Mouse (Mus musculus) embryonic facial prominence, embryonic 12.5 days (tissue): ENCODE results near the gene Stom. TPM values are rescaled to one million over a fixed set of nuclear protein-coding genes. Genes with fewer than 3 reads are reported as not detected.

Source experiments
- ATAC-seq: fragments of 200-750 bp; cut with Nextera tagmentation; 2 replicates; pipeline ENCODE4 v1.8.0; 2017; ENCODE audit not compliant: insufficient number of reproducible peaks, insufficient read depth, low FRiP score, low TSS enrichment
- H3K27ac ChIP-seq: fragments of 300-500 bp; sonication (generic); 2 replicates; pipeline ENCODE4 v1.5.1; 2016; ENCODE audit warnings: mild to moderate bottlenecking
- H3K27me3 ChIP-seq: fragments of 300-500 bp; sonication (generic); 2 replicates; pipeline ENCODE4 v1.6.1; 2016; ENCODE audit warnings: mild to moderate bottlenecking, moderate library complexity
- H3K36me3 ChIP-seq: fragments of 300-500 bp; sonication (generic); 2 replicates; pipeline ENCODE4 v1.6.1; 2016; ENCODE audit warnings: mild to moderate bottlenecking
- H3K4me1 ChIP-seq: fragments of 300-500 bp; sonication (generic); 2 replicates; pipeline ENCODE4 v1.6.1; 2016
- H3K4me2 ChIP-seq: fragments of 300-500 bp; sonication (generic); replicated peaks from 2 replicates; pipeline ENCODE4 v1.6.1; 2016; ENCODE audit warnings: mild to moderate bottlenecking, moderate library complexity
- H3K4me3 ChIP-seq: fragments of 300-500 bp; sonication (generic); 2 replicates; pipeline ENCODE4 v1.5.1; 2016; ENCODE audit warnings: mild to moderate bottlenecking
- H3K9ac ChIP-seq: fragments of 300-500 bp; sonication (generic); 2 replicates; pipeline ENCODE4 v1.6.1; 2016; ENCODE audit warnings: mild to moderate bottlenecking, moderate library complexity
- H3K9me3 ChIP-seq: fragments of 300-500 bp; sonication (generic); 2 replicates; pipeline ENCODE4 v1.6.1; 2016; ENCODE audit warnings: mild to moderate bottlenecking, moderate library complexity
- WGBS: fragments of 180-500 bp; shearing (Covaris S2); methylation state at CpG from one replicate; pipeline ENCODE4 v1.1.7; 2016; 5-methylcytosine and 5-hydroxymethylcytosine counted together
- polyA plus RNA-seq: library from polyadenylated mRNA; unstranded; fragments of >200 nt; fragmentation: Nextera tagmentation; extraction: Ambion mirVana; gene quantifications from 2 replicates; pipeline ENCODE4 v1.2.1, GENCODE M21; 2016

Gene Stom
- polyA plus RNA-seq = 24.1 and 25.2 TPM in 2 replicates

DNA sequence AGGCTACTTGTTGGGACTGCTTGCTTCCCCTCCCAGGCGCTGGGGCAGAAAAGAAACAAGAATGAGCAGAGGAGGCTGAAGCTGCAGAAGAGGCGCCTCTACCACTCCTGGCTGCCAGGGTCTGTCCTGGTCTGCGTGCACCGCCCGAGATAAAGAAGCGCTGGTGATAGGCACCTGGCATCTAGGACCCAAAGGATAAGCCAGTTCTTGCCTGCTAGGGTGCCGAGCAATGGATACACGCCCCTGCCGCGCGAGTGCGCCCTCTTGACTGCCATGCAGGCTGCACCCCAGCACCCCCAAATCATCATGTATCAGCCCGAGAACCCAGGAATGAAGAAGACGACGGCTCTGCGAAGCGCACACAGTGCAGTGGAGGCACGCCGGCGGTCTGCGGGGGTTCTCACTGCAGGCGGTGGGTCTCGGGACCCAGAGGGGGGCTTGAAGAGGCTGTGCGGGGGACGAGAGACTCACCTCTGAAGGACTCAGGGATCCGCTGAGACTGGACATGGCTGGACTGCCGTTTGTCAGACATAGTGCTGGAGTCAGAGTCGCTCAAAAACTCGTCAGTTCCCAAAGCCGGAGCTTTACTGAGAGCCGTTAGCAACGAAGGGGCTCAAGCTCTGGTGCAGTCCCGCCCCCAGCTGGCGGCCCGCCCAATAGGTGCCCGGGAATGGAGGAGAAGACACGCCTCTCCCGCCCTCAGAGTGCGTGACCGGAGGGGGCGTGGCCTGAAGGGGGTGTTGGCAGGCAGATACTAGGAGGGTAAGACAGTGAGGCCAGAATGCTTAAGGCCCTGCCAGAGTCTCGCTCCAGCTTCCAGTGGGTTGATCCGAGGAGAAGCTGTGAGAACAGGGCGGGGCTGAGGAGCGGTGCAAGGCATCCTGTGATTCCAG lies at the start of gene Stom:
TSS of gene Stom (minus strand) at position 589 of the 893 bp plus-strand sequence.
- peak within 1 kb of the TSS; percentile 71 for H3K4me3 ChIP-seq
- peak within 1 kb of the TSS; percentile 86 for H3K27ac ChIP-seq
- H3K36me3 ChIP-seq = no peaks in the 10 kb centered on the region
- H3K27me3 ChIP-seq = no peaks in the 10 kb centered on the region
- peak within 1 kb of the TSS; percentile 98 for H3K4me2 ChIP-seq
- peak within 1 kb of the TSS; percentile 68 for H3K9ac ChIP-seq
- H3K9me3 ChIP-seq = no peaks in the 10 kb centered on the region
- peak; percentile 97 for ATAC-seq
- peaks cover 18% of the 10 kb centered on the region for H3K4me1 ChIP-seq
- WGBS = under 1% methylated on average over 45 of the region's 45 CpGs

DNA sequence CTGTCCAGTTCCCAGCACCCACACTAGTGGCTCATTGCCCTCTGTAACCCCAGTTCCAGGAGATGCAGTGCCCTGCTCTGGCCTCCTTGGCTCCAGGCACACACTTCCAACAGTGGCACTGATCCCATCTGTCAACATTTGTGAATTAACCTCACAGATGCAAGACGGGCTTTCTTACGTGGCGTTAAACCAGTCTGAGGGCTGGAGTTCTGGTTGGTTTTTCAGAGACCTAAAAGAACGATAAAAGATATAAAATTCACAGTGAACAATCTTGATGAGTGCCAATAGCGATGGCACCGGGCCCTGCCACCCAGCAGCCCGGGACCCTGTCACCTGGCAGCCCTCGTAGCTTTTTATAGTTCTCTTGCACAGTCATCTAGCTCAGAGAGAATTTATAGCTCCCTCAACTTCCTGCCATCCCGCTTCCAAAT lies 48.7 kb upstream of the Stom start:
- ATAC-seq = no peak
- 85% methylated on average over 9 of the region's 9 CpGs for WGBS
- Histone ChIP-seq H3K4me3 (no peak overlapping the region), H3K27ac (no peak overlapping the region), H3K9me3 (0 out of 2 replicates have a peak, but pooled peaks cover 5% of the 10 kb centered on the region), H3K4me1 (no peaks in the 10 kb centered on the region), H3K4me2 (no peak overlapping the region), H3K36me3 (no peaks in the 10 kb centered on the region), H3K9ac (no peak overlapping the region), H3K27me3 (no peaks in the 10 kb centered on the region)

DNA sequence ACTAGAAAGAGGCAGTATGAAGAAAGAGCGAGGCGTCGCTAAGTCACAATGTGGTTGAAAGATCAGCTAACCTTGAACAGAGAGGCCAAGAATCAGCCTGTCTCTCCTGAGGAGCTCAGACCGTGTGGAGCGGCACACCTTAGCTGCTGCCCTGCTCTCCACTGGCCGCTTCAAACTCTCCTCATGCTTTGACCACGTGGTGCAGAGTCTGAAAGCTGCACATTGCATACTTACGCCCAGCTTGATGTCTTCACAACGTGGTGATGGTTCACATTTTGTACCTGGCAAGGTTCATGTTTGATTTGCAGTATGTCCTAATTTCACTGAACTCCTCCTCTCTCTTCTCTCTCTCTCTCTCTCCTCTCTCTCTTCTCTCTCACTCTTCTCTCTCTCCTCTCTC lies 42.5 kb upstream of the Stom start:
- WGBS = 69% methylated on average over 9 of the region's 9 CpGs
- H3K9ac ChIP-seq = no peak overlapping the region

DNA sequence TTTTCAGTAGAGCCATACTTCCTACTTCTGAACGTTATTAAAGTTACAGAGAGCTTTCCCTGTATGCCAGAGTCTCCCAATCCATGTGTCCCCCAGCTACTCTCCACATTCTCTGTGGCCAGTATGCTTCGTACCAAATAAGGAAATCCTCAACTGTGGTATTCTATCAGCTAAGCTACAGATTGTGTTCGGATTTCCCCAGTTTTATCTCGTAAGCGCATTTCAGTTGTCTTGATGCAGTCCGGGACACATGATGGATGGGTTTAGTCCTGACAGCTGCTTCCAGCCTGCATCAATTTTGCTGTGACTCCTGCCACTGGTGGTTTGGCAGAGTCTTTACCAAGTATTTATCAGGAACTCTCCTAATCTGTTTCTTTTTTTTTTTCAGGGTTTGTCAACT lies 40.8 kb upstream of the Stom start:
- ATAC-seq = no peak
- Histone ChIP-seq H3K4me3 (no peak overlapping the region), H3K36me3 (no peaks in the 10 kb centered on the region), H3K9me3 (no peaks in the 10 kb centered on the region), H3K27me3 (no peaks in the 10 kb centered on the region), H3K27ac (no peak overlapping the region), H3K4me1 (no peaks in the 10 kb centered on the region), H3K4me2 (no peak overlapping the region), H3K9ac (no peak overlapping the region)
- WGBS = 60% methylated on average over 6 of the region's 6 CpGs

More for the DNA sequence above, 42.5 kb upstream of the Stom start:
- Histone ChIP-seq H3K27ac (no peak overlapping the region), H3K4me2 (no peak overlapping the region), H3K27me3 (no peaks in the 10 kb centered on the region), H3K9me3 (no peaks in the 10 kb centered on the region), H3K4me1 (no peaks in the 10 kb centered on the region), H3K36me3 (no peaks in the 10 kb centered on the region), H3K4me3 (no peak overlapping the region)
- ATAC-seq = no peak

DNA sequence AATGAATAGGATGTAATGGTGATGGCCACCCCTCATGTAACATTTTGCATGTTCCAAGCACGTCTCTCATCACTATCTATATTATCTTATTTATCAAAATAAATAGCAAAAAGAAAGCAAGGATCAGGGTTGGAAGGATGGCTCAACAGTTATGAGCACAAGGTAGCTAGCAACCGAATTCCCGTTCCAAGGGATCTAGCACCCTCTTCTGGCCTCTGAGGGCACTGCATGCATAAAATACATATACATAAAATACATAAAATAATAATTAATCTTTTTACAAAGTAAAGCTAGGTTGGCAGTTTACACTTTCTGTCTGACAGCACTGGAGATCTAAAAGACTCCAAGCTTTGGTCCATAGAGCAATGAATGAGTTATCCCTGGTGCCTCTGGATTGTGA lies 36.2 kb upstream of the Stom start:
- Histone ChIP-seq H3K36me3 (no peaks in the 10 kb centered on the region), H3K27ac (no peak overlapping the region), H3K4me2 (no peak overlapping the region), H3K9ac (no peak overlapping the region), H3K27me3 (no peaks in the 10 kb centered on the region), H3K4me3 (no peak overlapping the region), H3K4me1 (no peaks in the 10 kb centered on the region), H3K9me3 (no peaks in the 10 kb centered on the region)
- 10% methylated on average over 3 of the region's 3 CpGs for WGBS
- no peak for ATAC-seq

DNA sequence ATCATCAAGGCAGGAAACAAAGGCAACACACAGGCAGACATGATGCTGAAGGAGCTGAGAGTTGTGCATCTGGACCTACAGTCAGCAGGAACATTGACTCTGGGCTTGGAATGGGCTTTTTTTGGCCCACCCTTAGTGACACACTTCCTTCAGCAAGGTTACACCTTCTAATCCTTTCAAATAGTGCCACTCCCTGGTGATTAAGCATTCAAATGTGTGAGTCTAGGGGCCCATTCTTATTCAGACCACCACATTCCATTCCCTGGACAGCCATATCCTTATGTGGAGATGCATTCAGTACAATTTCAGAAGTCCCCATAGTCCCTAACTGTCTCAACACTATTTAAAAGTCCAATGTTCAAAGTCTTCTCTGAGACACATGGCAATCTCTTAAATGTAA lies 33.9 kb upstream of the Stom start:
- Histone ChIP-seq H3K27me3 (no peaks in the 10 kb centered on the region), H3K4me1 (no peaks in the 10 kb centered on the region), H3K4me2 (no peak overlapping the region), H3K36me3 (no peaks in the 10 kb centered on the region), H3K27ac (no peak overlapping the region), H3K9ac (no peak overlapping the region), H3K4me3 (no peak overlapping the region), H3K9me3 (no peaks in the 10 kb centered on the region)
- no peak for ATAC-seq

DNA sequence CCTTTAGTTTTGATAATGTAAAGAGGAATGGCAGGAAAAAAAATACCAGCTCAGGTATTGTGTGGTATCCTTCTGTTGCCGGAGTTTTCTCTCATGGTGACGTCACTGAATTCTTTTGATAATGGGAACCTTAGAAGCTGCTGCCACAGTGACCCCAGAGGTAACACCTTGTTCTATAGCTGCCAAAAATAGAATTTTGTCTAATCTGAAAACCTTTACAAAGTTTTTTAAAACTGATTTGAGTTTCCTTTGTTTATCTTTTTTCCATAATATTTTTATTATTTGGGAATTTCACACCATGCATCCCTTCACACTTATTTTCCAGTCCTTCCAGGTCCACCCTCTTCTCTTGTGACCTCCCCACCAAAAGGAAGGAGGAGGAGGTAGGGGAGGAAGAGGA lies 30.9 kb upstream of the Stom start, which contains the start of gene 4930568D16Rik:
TSS of gene 4930568D16Rik (minus strand) at position 101 of the 400 bp plus-strand sequence.
- no peak for ATAC-seq
- Histone ChIP-seq H3K4me3 (no peak within 1 kb of the TSS), H3K4me2 (no peak within 1 kb of the TSS), H3K27me3 (no peaks in the 10 kb centered on the region), H3K4me1 (no peaks in the 10 kb centered on the region), H3K36me3 (no peaks in the 10 kb centered on the region), H3K9me3 (no peaks in the 10 kb centered on the region), H3K9ac (no peak within 1 kb of the TSS), H3K27ac (no peak within 1 kb of the TSS)
- WGBS = 81% methylated on average over 2 of the region's 2 CpGs

DNA sequence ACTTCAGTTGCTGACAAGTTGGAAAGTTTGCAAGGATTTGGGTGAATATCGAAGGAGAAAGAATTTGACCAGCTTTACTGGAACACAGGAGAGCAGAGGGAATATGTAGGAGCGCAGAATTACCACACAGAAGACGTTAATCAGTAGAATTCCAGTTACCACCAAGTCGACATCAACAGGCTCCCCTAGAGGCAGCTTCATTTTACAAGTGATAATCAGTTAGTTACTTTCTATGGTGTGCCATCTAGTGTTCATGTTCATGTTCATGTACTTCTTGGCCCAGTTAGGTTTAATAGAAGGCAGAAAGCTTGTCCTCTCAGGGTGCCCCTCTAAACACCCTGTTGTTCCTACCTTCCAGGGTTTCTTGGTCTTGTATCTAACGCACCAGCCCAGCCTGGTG lies 12.4 kb upstream of the Stom start:
- H3K9ac ChIP-seq = no peak overlapping the region
- H3K4me2 ChIP-seq = no peak overlapping the region
- H3K36me3 ChIP-seq = no peaks in the 10 kb centered on the region
- H3K4me3 ChIP-seq = no peak overlapping the region
- H3K27ac ChIP-seq = no peak overlapping the region
- H3K4me1 ChIP-seq = no peaks in the 10 kb centered on the region
- WGBS = 69% methylated on average over 5 of the region's 5 CpGs
- no peak for ATAC-seq
- H3K27me3 ChIP-seq = no peaks in the 10 kb centered on the region
- no peaks in the 10 kb centered on the region for H3K9me3 ChIP-seq

DNA sequence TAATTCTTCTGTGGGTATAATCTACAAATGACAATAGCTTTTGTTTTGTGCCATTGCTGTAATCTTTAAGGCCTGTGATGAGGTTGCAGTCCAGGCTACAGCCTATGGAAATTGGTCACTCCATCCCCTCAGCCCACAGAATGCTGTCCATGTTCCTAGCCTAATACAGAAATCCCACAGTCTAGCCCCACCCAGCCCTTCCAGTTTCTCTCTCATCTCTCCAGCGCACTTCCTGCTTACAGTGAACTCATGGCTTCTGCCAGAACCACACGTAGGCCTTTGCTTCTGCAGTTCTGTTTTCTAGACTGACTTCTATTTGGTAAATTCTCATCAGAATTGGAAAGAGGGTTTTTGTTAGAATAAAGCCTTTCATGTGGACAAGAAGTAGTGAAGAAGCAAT lies 9.2 kb upstream of the Stom start:
- ATAC-seq = no peak
- 74% methylated on average over 2 of the region's 2 CpGs for WGBS

DNA sequence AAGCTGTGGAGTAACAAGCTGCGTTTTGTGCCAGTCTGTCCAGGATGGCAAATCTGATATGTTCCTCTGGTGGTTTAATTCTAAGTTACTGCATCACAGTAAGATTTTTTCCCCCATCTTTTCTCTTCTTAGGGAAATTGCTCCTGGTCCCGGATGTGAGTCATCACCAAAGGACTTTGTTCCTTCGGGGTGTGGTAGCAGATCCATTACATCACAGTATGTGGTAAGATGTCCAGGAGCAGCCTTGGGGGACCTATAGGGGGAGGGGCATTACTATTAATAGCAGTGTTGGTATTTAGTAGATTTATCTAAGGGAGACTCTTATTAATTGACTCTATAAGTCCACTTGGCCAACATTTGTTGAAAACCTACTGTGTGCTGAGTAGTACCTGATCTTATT lies 5.8 kb upstream of the Stom start:
- ATAC-seq = no peak
- H3K4me2 ChIP-seq = no peak overlapping the region
- H3K4me3 ChIP-seq = no peak overlapping the region

More for the DNA sequence above, 9.2 kb upstream of the Stom start:
- Histone ChIP-seq H3K36me3 (no peaks in the 10 kb centered on the region), H3K4me1 (no peaks in the 10 kb centered on the region), H3K9me3 (no peaks in the 10 kb centered on the region), H3K9ac (no peak overlapping the region), H3K27me3 (no peaks in the 10 kb centered on the region), H3K27ac (no peak overlapping the region), H3K4me3 (no peak overlapping the region), H3K4me2 (no peak overlapping the region)

DNA sequence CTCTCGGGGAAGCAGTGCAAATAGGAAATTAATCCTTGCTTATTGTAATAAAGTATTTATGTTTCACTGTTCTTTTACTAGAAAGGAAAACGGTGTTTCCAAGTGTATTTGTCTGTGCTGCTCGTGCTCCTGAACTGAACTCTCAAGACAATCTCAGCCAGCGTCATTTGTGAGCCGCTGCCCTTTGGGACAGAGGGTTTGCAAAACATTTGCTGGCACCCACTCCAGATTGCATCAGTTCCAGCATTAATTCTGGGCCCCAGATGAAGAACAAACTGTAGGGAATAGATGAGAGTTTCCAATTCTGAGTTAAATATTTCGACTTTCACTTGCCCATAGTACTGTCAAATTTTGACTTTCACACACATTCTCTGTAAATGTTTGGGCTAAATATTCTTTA lies 1.9 kb upstream of the Stom start:
- Histone ChIP-seq H3K9ac (no peak overlapping the region), H3K4me1 (peaks cover 18% of the 10 kb centered on the region), H3K27me3 (no peaks in the 10 kb centered on the region), H3K4me3 (no peak overlapping the region), H3K27ac (0 out of 2 replicates have a peak overlapping the region, but pooled peaks have one; percentile 1), H3K36me3 (no peaks in the 10 kb centered on the region), H3K9me3 (no peaks in the 10 kb centered on the region), H3K4me2 (no peak overlapping the region)
- WGBS = 79% methylated on average over 6 of the region's 6 CpGs
- no peak for ATAC-seq

More for the DNA sequence above, 5.8 kb upstream of the Stom start:
- H3K27ac ChIP-seq = no peak overlapping the region
- 74% methylated on average over 3 of the region's 3 CpGs for WGBS
- H3K36me3 ChIP-seq = no peaks in the 10 kb centered on the region
- no peaks in the 10 kb centered on the region for H3K9me3 ChIP-seq
- peaks cover 4% of the 10 kb centered on the region; the same call in 1 of the 2 replicates for H3K4me1 ChIP-seq
- H3K9ac ChIP-seq = no peak overlapping the region
- no peaks in the 10 kb centered on the region for H3K27me3 ChIP-seq

DNA sequence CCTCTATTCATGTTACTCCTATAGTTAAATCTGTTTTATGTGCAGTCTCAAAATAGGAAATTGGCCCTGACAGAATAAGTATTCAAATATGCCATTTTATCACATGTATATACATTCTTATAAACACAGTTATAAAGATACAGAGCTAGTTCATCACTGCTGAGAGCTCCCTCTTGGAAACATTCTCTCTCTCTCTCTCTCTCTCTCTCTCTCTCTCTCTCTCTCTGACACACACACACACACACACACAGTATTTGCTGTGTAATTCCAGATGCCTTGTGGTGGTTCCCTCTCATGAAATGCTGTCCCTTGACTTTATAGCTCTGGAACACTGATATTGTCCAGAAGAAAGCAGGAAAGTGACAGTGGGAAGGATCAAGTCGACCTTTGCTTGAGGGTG lies 1.3 kb upstream of the Stom start:
- Histone ChIP-seq H3K27ac (0 out of 2 replicates have a peak overlapping the region, but pooled peaks have one; percentile 1), H3K36me3 (no peaks in the 10 kb centered on the region), H3K4me3 (no peak overlapping the region), H3K9ac (no peak overlapping the region), H3K9me3 (no peaks in the 10 kb centered on the region), H3K4me1 (peaks cover 18% of the 10 kb centered on the region), H3K27me3 (no peaks in the 10 kb centered on the region), H3K4me2 (no peak overlapping the region)
- WGBS = 75% methylated on average over 1 of the region's 1 CpGs
- ATAC-seq = no peak
